Mouse (Mus musculus): ENCODE measurements at regions not wholly inside any gene's neighbourhood (a gene's known extent, or its start where the extent isn't known, plus 50 kb on each side); places are given as distances from the start of the nearest gene placed in this dataset.
A peak's percentile ranks its signal among the peaks of the same experiment; 100 is the strongest.

DNA sequence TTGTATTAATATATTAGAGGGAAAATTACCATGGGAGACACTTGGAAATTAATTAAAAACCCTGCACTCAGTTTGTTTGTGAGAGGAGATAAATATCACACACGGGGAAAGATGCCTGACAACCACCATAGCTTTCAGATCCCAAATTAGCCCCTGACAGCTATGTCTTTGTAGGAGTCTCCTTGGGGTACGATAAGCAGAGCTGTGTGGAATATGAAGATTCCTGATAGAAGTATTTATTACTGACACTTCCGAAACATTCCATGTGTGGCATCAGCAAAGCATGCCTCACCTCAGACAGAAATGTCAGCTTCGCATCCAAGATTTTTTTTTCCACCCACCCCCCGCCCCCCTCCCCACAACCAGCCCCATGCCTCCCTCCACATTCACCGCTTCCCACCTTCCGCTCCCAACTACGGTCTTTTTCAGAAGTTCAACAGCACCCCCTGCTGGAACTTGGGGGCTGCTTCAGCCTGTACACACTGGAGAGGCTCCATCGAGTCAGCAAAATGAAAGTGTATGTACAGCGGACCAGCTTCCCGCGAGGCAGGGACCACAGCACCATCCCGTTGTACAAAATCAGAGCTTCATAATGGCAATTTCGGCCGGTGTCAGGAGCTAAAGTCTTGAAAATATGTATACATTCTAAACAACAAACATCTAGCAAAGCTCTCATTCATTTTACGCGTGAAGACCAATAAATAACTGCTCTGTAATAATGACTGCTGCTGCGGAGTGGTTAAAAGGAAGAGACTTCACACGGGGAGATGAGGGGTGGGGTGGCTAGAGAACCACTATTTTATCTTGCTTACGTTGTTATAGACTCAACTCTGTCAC lies 66.7 kb downstream of the Rwdd3 start:
- H3K27ac ChIP-seq (ENCODE audit: low read length) = no peak overlapping the region
- peak overlapping the region; percentile 33 for H3K4me3 ChIP-seq (ENCODE audit: low read length)
- H3K4me1 ChIP-seq (ENCODE audit: insufficient read depth, low read length) = no peaks in the 10 kb centered on the region
- peak; percentile 97 for ATAC-seq (ENCODE audit: low FRiP score, low TSS enrichment)
- no peaks in the 10 kb centered on the region for H3K36me3 ChIP-seq (ENCODE audit: insufficient read depth, low read length)
- WGBS = 26% methylated on average over 20 of the region's 20 CpGs
- peak overlapping the region; percentile 42 for H3K4me2 ChIP-seq (replicated peaks; ENCODE audit: low read depth, low read length)
- no peaks in the 10 kb centered on the region for H3K27me3 ChIP-seq (ENCODE audit: insufficient read depth, low read length)
- no peaks in the 10 kb centered on the region for H3K9me3 ChIP-seq (ENCODE audit: low read length)
- 0 out of 2 replicates have a peak overlapping the region, but pooled peaks have one; percentile 29 for H3K9ac ChIP-seq (replicated peaks; ENCODE audit: low read length)

DNA sequence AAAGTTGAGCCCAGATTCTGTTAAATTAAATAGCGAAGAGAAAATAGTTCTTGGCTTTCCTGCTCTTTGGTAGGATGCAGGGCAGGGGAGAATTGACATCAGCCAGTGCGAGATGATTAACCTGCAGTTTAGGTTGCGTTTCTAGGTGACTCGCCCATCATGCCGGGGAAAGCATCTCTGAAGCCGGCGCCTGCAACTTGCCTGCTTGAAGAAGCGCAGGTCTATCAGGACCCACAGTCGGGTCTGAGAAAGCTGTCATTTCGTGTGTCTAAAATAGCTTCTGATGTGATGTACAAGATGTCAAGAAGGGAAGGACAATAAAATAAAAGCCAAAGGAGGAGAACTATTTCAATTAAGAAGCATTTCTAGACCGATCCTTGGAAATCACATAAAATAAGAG lies 68.6 kb downstream of the Rwdd3 start:
- Histone ChIP-seq H3K27me3 (ENCODE audit: insufficient read depth, low read length) (no peaks in the 10 kb centered on the region), H3K27ac (ENCODE audit: low read length) (no peak overlapping the region), H3K9me3 (ENCODE audit: low read length) (no peaks in the 10 kb centered on the region), H3K4me3 (ENCODE audit: low read length) (no peak overlapping the region), H3K4me2 (replicated peaks; ENCODE audit: low read depth, low read length) (no peak overlapping the region), H3K4me1 (ENCODE audit: insufficient read depth, low read length) (no peaks in the 10 kb centered on the region), H3K36me3 (ENCODE audit: insufficient read depth, low read length) (no peaks in the 10 kb centered on the region), H3K9ac (replicated peaks; ENCODE audit: low read length) (no peak overlapping the region)
- 83% methylated on average over 11 of the region's 11 CpGs for WGBS
- no peak for ATAC-seq (ENCODE audit: low FRiP score, low TSS enrichment)

GRCm38 (mm10) chr3:121102120-121102519 lies 69.4 kb downstream of the Rwdd3 start:
- H3K9me3 ChIP-seq (ENCODE audit: low read length) = peaks cover 4% of the 10 kb centered on the region; the same call in 1 of the 2 replicates
- no peak overlapping the region for H3K4me2 ChIP-seq (replicated peaks; ENCODE audit: low read depth, low read length)
- no peaks in the 10 kb centered on the region for H3K27me3 ChIP-seq (ENCODE audit: insufficient read depth, low read length)
- H3K4me3 ChIP-seq (ENCODE audit: low read length) = no peak overlapping the region
- no peak for ATAC-seq (ENCODE audit: low FRiP score, low TSS enrichment)
- no peaks in the 10 kb centered on the region for H3K36me3 ChIP-seq (ENCODE audit: insufficient read depth, low read length)
- WGBS = 86% methylated on average over 1 of the region's 1 CpGs
- H3K4me1 ChIP-seq (ENCODE audit: insufficient read depth, low read length) = no peaks in the 10 kb centered on the region
- H3K9ac ChIP-seq (replicated peaks; ENCODE audit: low read length) = no peak overlapping the region
- H3K27ac ChIP-seq (ENCODE audit: low read length) = no peak overlapping the region

GRCm38 (mm10) chr3:121100211-121100860 lies 71.2 kb downstream of the Rwdd3 start:
- WGBS = 82% methylated on average over 8 of the region's 8 CpGs
- no peak for ATAC-seq (ENCODE audit: low FRiP score, low TSS enrichment)

GRCm38 (mm10) chr3:121093509-121093908 lies 78.0 kb downstream of the Rwdd3 start:
- no peaks in the 10 kb centered on the region for H3K27me3 ChIP-seq (ENCODE audit: insufficient read depth, low read length)
- no peak overlapping the region for H3K4me3 ChIP-seq (ENCODE audit: low read length)
- 46% methylated on average over 6 of the region's 6 CpGs for WGBS
- no peaks in the 10 kb centered on the region for H3K36me3 ChIP-seq (ENCODE audit: insufficient read depth, low read length)
- ATAC-seq (ENCODE audit: low FRiP score, low TSS enrichment) = no peak
- no peak overlapping the region for H3K27ac ChIP-seq (ENCODE audit: low read length)
- peaks cover 4% of the 10 kb centered on the region; the same call in 1 of the 2 replicates for H3K9me3 ChIP-seq (ENCODE audit: low read length)
- no peak overlapping the region for H3K9ac ChIP-seq (replicated peaks; ENCODE audit: low read length)
- H3K4me1 ChIP-seq (ENCODE audit: insufficient read depth, low read length) = no peaks in the 10 kb centered on the region
- H3K4me2 ChIP-seq (replicated peaks; ENCODE audit: low read depth, low read length) = no peak overlapping the region

More at GRCm38 (mm10) chr3:121100211-121100860, 71.2 kb downstream of the Rwdd3 start:
- no peaks in the 10 kb centered on the region for H3K4me1 ChIP-seq (ENCODE audit: insufficient read depth, low read length)
- H3K9me3 ChIP-seq (ENCODE audit: low read length) = peaks cover 4% of the 10 kb centered on the region; the same call in 1 of the 2 replicates
- no peaks in the 10 kb centered on the region for H3K27me3 ChIP-seq (ENCODE audit: insufficient read depth, low read length)
- no peaks in the 10 kb centered on the region for H3K36me3 ChIP-seq (ENCODE audit: insufficient read depth, low read length)
- no peak overlapping the region for H3K4me3 ChIP-seq (ENCODE audit: low read length)
- H3K9ac ChIP-seq (replicated peaks; ENCODE audit: low read length) = no peak overlapping the region
- no peak overlapping the region for H3K4me2 ChIP-seq (replicated peaks; ENCODE audit: low read depth, low read length)
- H3K27ac ChIP-seq (ENCODE audit: low read length) = no peak overlapping the region

- WGBS = 81% methylated on average over 5 of the region's 5 CpGs
These were observed 82.8 kb downstream of the Rwdd3 start for GRCm38 (mm10) chr3:121088724-121089123.

DNA sequence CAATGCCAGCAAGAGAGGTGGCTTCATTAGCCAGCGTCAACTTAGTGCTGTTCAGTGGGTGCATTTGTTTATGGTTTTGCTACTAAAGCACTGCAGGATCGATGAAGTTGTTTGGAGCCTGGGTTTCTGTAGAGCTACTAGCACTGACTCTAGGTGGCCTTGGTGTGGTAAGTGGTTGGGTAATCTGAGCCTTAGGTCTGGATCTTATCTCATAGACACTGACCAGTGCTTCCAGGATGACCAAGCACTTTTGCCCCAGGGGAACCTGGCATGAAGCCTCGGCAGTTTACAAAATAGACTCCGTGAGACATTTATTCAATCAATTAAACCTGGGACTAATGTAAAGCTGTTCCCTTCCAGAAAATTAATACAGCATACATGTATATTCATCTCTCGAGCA lies 102.8 kb downstream of the Rwdd3 start:
- H3K36me3 ChIP-seq (ENCODE audit: insufficient read depth, low read length) = no peaks in the 10 kb centered on the region
- ATAC-seq (ENCODE audit: low FRiP score, low TSS enrichment) = no peak

More at GRCm38 (mm10) chr3:121088724-121089123, 82.8 kb downstream of the Rwdd3 start:
- Histone ChIP-seq H3K4me1 (ENCODE audit: insufficient read depth, low read length) (no peaks in the 10 kb centered on the region), H3K27ac (ENCODE audit: low read length) (no peak overlapping the region), H3K4me2 (replicated peaks; ENCODE audit: low read depth, low read length) (no peak overlapping the region), H3K9me3 (ENCODE audit: low read length) (no peaks in the 10 kb centered on the region), H3K27me3 (ENCODE audit: insufficient read depth, low read length) (no peaks in the 10 kb centered on the region), H3K4me3 (ENCODE audit: low read length) (no peak overlapping the region), H3K36me3 (ENCODE audit: insufficient read depth, low read length) (no peaks in the 10 kb centered on the region), H3K9ac (replicated peaks; ENCODE audit: low read length) (no peak overlapping the region)
- no peak for ATAC-seq (ENCODE audit: low FRiP score, low TSS enrichment)

DNA sequence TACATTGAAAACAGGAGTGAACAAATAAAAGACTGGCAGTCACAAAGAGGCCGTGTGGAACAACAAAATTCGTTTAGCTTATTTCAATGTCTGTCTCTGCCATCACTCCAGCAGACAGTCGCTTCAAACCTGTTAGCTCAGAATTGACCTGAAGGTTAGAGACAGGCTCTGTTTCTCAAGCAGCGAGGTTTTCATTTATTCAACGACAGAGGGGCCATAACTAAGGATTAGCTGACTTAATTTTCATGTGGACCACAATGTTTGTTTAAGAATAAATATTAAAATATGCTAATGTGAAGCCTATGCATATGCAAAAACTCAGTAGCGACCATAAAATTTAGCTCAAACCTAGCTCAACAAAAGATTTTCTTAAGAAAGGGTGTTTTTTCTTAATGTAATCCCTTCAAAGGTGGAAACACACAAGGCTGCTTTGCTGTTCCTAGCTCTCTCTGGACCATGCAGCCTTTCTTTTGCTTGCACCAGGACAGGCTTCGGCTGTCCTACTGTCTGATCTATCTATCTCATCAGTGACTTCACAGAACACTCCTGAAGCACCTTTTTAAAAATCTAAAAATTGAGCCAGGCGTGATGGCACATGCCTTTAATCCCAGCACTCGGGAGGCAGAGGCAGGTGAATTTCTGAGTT lies 135.5 kb downstream of the Rwdd3 start:
- Histone ChIP-seq H3K27me3 (ENCODE audit: insufficient read depth, low read length) (no peaks in the 10 kb centered on the region), H3K4me2 (replicated peaks; ENCODE audit: low read depth, low read length) (no peak overlapping the region), H3K27ac (ENCODE audit: low read length) (no peak overlapping the region), H3K36me3 (ENCODE audit: insufficient read depth, low read length) (no peaks in the 10 kb centered on the region), H3K9ac (replicated peaks; ENCODE audit: low read length) (no peak overlapping the region), H3K4me3 (ENCODE audit: low read length) (no peak overlapping the region), H3K9me3 (ENCODE audit: low read length) (no peaks in the 10 kb centered on the region), H3K4me1 (ENCODE audit: insufficient read depth, low read length) (no peaks in the 10 kb centered on the region)
- no peak for ATAC-seq (ENCODE audit: low FRiP score, low TSS enrichment)
- 74% methylated on average over 9 of the region's 9 CpGs for WGBS

More for the DNA sequence above, 102.8 kb downstream of the Rwdd3 start:
- 80% methylated on average over 5 of the region's 5 CpGs for WGBS
- H3K4me2 ChIP-seq (replicated peaks; ENCODE audit: low read depth, low read length) = no peak overlapping the region
- no peak overlapping the region for H3K9ac ChIP-seq (replicated peaks; ENCODE audit: low read length)
- H3K4me1 ChIP-seq (ENCODE audit: insufficient read depth, low read length) = no peaks in the 10 kb centered on the region
- H3K4me3 ChIP-seq (ENCODE audit: low read length) = no peak overlapping the region
- no peak overlapping the region for H3K27ac ChIP-seq (ENCODE audit: low read length)
- H3K9me3 ChIP-seq (ENCODE audit: low read length) = no peaks in the 10 kb centered on the region
- H3K27me3 ChIP-seq (ENCODE audit: insufficient read depth, low read length) = no peaks in the 10 kb centered on the region

GRCm38 (mm10) chr3:121025546-121026157 lies 145.8 kb downstream of the Rwdd3 start:
- no peak overlapping the region for H3K27ac ChIP-seq (ENCODE audit: low read length)
- 65% methylated on average over 9 of the region's 9 CpGs for WGBS

More at GRCm38 (mm10) chr3:121025546-121026157, 145.8 kb downstream of the Rwdd3 start:
- no peak overlapping the region for H3K4me3 ChIP-seq (ENCODE audit: low read length)
- H3K9ac ChIP-seq (replicated peaks; ENCODE audit: low read length) = no peak overlapping the region
- no peaks in the 10 kb centered on the region for H3K27me3 ChIP-seq (ENCODE audit: insufficient read depth, low read length)
- H3K9me3 ChIP-seq (ENCODE audit: low read length) = no peaks in the 10 kb centered on the region
- no peak for ATAC-seq (ENCODE audit: low FRiP score, low TSS enrichment)
- no peaks in the 10 kb centered on the region for H3K4me1 ChIP-seq (ENCODE audit: insufficient read depth, low read length)
- H3K4me2 ChIP-seq (replicated peaks; ENCODE audit: low read depth, low read length) = no peak overlapping the region
- H3K36me3 ChIP-seq (ENCODE audit: insufficient read depth, low read length) = no peaks in the 10 kb centered on the region

Measured in kidney, embryonic 16.5 days (tissue).